In genomic region chr11:34516971-34517370, GRCm38 (mm10) we compare ENCODE assay signal across 20 mouse cellular contexts.
DNase-seq lines count a peak whose midpoint lies in the region; ATAC-seq and TF ChIP-seq lines count a peak whose summit lies in the region.
"Had no signal": no experiment of that assay in that cellular context is flagged by ENCODE, and none has a peak within 500 bp of the region (broad histone marks: within the 10 kb centered on the region; RNA-seq: fewer than 3 reads in every experiment).

No protein-coding gene starts in this region.

- no peak for TF ChIP-seq POLR2A in brain, embryonic 14.5 days (IDR thresholded peaks at IDR 0.05; ENCODE audit: borderline replicate concordance, extremely low read depth, insufficient read depth, insufficient read length, poor library complexity, severe bottlenecking)

- DNase-seq in forebrain, embryonic 14.5 days (ENCODE audit: low spot score), result peak; percentile 51
- DNase-seq in hindbrain, postnatal 0 days (ENCODE audit: low spot score), result peak; percentile 48
- DNase-seq in midbrain, embryonic 14.5 days, result peak; percentile 37
- DNase-seq in midbrain, embryonic 10.5 days (ENCODE audit: low spot score), result no peak
- peak; percentile 70 for DNase-seq in brain, embryonic 14.5 days (ENCODE audit: low read depth)
- DNase-seq: adrenal gland, adult 8-10 months; adrenal gland, postnatal 14 days; adrenal gland, postnatal 36 days; cerebellum, adult 11-12 months; cerebellum, adult 2 months; cerebellum, adult 9-10 months; cerebellum, postnatal 25 days; forebrain, postnatal 0 days had no signal

- no peak overlapping the region for H3K4me3 ChIP-seq in forebrain, embryonic 14.5 days (ENCODE audit: low read depth, low read length)
- no peak overlapping the region for H3K4me3 ChIP-seq in forebrain, embryonic 16.5 days (replicated peaks; ENCODE audit: low read length)
- no peak overlapping the region for H3K4me3 ChIP-seq in hindbrain, postnatal 0 days (ENCODE audit: low read length)
- no peak overlapping the region for H3K4me3 ChIP-seq in hindbrain, embryonic 12.5 days
- no peak overlapping the region for H3K4me3 ChIP-seq in midbrain, embryonic 14.5 days (replicated peaks; ENCODE audit: low read depth, low read length)
- H3K4me3 ChIP-seq in midbrain, embryonic 10.5 days, result no peak overlapping the region
- H3K4me3 ChIP-seq: embryonic facial prominence, embryonic 13.5 days; forebrain, embryonic 13.5 days had no signal

- no peak overlapping the region for H3K9ac ChIP-seq in forebrain, embryonic 14.5 days (ENCODE audit: low read length)
- H3K9ac ChIP-seq in forebrain, embryonic 16.5 days (replicated peaks; ENCODE audit: low read depth, low read length), result no peak overlapping the region
- H3K9ac ChIP-seq in hindbrain, postnatal 0 days (replicated peaks; ENCODE audit: low read length), result no peak overlapping the region
- no peak overlapping the region for H3K9ac ChIP-seq in hindbrain, embryonic 12.5 days
- H3K9ac ChIP-seq in midbrain, embryonic 14.5 days (replicated peaks; ENCODE audit: low read length), result no peak overlapping the region
- H3K9ac ChIP-seq: embryonic facial prominence, embryonic 13.5 days; forebrain, embryonic 13.5 days; forebrain, postnatal 0 days had no signal

- no peaks in the 10 kb centered on the region for H3K4me1 ChIP-seq in forebrain, embryonic 14.5 days (ENCODE audit: control insufficient read depth, insufficient read depth, low read length)
- H3K4me1 ChIP-seq in forebrain, embryonic 16.5 days (replicated peaks; ENCODE audit: control insufficient read depth, insufficient read depth, low read length), result no peaks in the 10 kb centered on the region
- no peaks in the 10 kb centered on the region for H3K4me1 ChIP-seq in hindbrain, postnatal 0 days (ENCODE audit: insufficient read depth, low read length)
- 0 out of 2 replicates have a peak, but pooled peaks cover 3% of the 10 kb centered on the region for H3K4me1 ChIP-seq in hindbrain, embryonic 12.5 days
- no peaks in the 10 kb centered on the region for H3K4me1 ChIP-seq in midbrain, embryonic 14.5 days (ENCODE audit: control insufficient read depth, insufficient read depth, low read length)
- no peaks in the 10 kb centered on the region for H3K4me1 ChIP-seq in midbrain, embryonic 10.5 days

- no peak overlapping the region for H3K27ac ChIP-seq in forebrain, embryonic 14.5 days (ENCODE audit: low read depth, low read length)
- H3K27ac ChIP-seq in forebrain, embryonic 16.5 days (ENCODE audit: low read length), result no peak overlapping the region
- H3K27ac ChIP-seq in hindbrain, postnatal 0 days, result no peak overlapping the region
- H3K27ac ChIP-seq in hindbrain, embryonic 12.5 days, result no peak overlapping the region
- H3K27ac ChIP-seq in midbrain, embryonic 14.5 days (replicated peaks; ENCODE audit: low read depth, low read length), result no peak overlapping the region
- no peak overlapping the region for H3K27ac ChIP-seq in midbrain, embryonic 10.5 days (replicated peaks)
- H3K27ac ChIP-seq: embryonic facial prominence, embryonic 13.5 days; forebrain, embryonic 13.5 days had no signal

- WGBS in forebrain, embryonic 14.5 days, result 12% methylated on average over 2 of the region's 2 CpGs
- 11% methylated on average over 2 of the region's 2 CpGs for WGBS in forebrain, embryonic 16.5 days
- WGBS in hindbrain, postnatal 0 days, result 28% methylated on average over 2 of the region's 2 CpGs
- 54% methylated on average over 2 of the region's 2 CpGs for whole genome bisulfite sequencing in hindbrain, embryonic 12.5 days
- WGBS in midbrain, embryonic 14.5 days, result 42% methylated on average over 2 of the region's 2 CpGs
- WGBS in midbrain, embryonic 10.5 days, result 70% methylated on average over 2 of the region's 2 CpGs

- TF ChIP-seq CTCF in hindbrain, postnatal 0 days (IDR thresholded peaks at IDR 0.05; ENCODE audit: low read depth), result no peak
- no peak for TF ChIP-seq CTCF in brain, embryonic 14.5 days (IDR thresholded peaks at IDR 0.05; ENCODE audit: borderline replicate concordance, extremely low read depth, insufficient read depth, insufficient read length)

- no peak for ATAC-seq in forebrain, embryonic 14.5 days
- no peak for ATAC-seq in forebrain, embryonic 16.5 days
- no peak for ATAC-seq in hindbrain, postnatal 0 days
- no peak for ATAC-seq in hindbrain, embryonic 12.5 days (ENCODE audit: low FRiP score)
- no peak for ATAC-seq in midbrain, embryonic 14.5 days (ENCODE audit: low FRiP score, low TSS enrichment)
- ATAC-seq in cerebellum, adult (ENCODE audit: insufficient number of reproducible peaks, low FRiP score, low TSS enrichment), result no peak
- ATAC-seq: activated CD4-positive, CD25-positive, alpha-beta regulatory T cell, adult 4 months; forebrain, embryonic 13.5 days; forebrain, postnatal 0 days; Patski had no signal

- no peak overlapping the region for H3K4me2 ChIP-seq in forebrain, embryonic 14.5 days (ENCODE audit: low read length)
- H3K4me2 ChIP-seq in forebrain, embryonic 16.5 days (ENCODE audit: low read length), result no peak overlapping the region
- no peak overlapping the region for H3K4me2 ChIP-seq in hindbrain, postnatal 0 days (ENCODE audit: low read depth, low read length)
- no peak overlapping the region for H3K4me2 ChIP-seq in hindbrain, embryonic 12.5 days (replicated peaks)
- H3K4me2 ChIP-seq in midbrain, embryonic 14.5 days (ENCODE audit: low read length), result no peak overlapping the region
- H3K4me2 ChIP-seq: embryonic facial prominence, embryonic 13.5 days; forebrain, embryonic 13.5 days had no signal

- H3K9me3 ChIP-seq in forebrain, embryonic 14.5 days (replicated peaks; ENCODE audit: control insufficient read depth, low read length), result no peaks in the 10 kb centered on the region
- no peaks in the 10 kb centered on the region for H3K9me3 ChIP-seq in forebrain, embryonic 16.5 days (ENCODE audit: control insufficient read depth, low read length)
- no peaks in the 10 kb centered on the region for H3K9me3 ChIP-seq in hindbrain, postnatal 0 days (ENCODE audit: low read length)
- no peaks in the 10 kb centered on the region for H3K9me3 ChIP-seq in hindbrain, embryonic 12.5 days (replicated peaks)
- H3K9me3 ChIP-seq in midbrain, embryonic 14.5 days (ENCODE audit: control insufficient read depth, low read length), result no peaks in the 10 kb centered on the region
- H3K9me3 ChIP-seq in midbrain, embryonic 10.5 days (replicated peaks), result no peaks in the 10 kb centered on the region
- H3K9me3 ChIP-seq: embryonic facial prominence, embryonic 13.5 days; forebrain, embryonic 13.5 days had no signal

- no peaks in the 10 kb centered on the region for H3K36me3 ChIP-seq in forebrain, embryonic 14.5 days (ENCODE audit: control insufficient read depth, insufficient read depth, low read length)
- H3K36me3 ChIP-seq in forebrain, embryonic 16.5 days (ENCODE audit: control insufficient read depth, insufficient read depth), result no peaks in the 10 kb centered on the region
- no peaks in the 10 kb centered on the region for H3K36me3 ChIP-seq in hindbrain, postnatal 0 days (ENCODE audit: insufficient read depth, low read length)
- no peaks in the 10 kb centered on the region for H3K36me3 ChIP-seq in hindbrain, embryonic 12.5 days
- no peaks in the 10 kb centered on the region for H3K36me3 ChIP-seq in midbrain, embryonic 14.5 days (ENCODE audit: control insufficient read depth, insufficient read depth, low read length)
- H3K36me3 ChIP-seq in midbrain, embryonic 10.5 days, result no peaks in the 10 kb centered on the region
- H3K36me3 ChIP-seq: embryonic facial prominence, embryonic 13.5 days had no signal

- H3K27me3 ChIP-seq in forebrain, embryonic 14.5 days (replicated peaks; ENCODE audit: control insufficient read depth, insufficient read depth, low read length), result no peaks in the 10 kb centered on the region
- no peaks in the 10 kb centered on the region for H3K27me3 ChIP-seq in forebrain, embryonic 16.5 days (replicated peaks; ENCODE audit: control insufficient read depth, insufficient read depth, low read length)
- H3K27me3 ChIP-seq in hindbrain, postnatal 0 days (ENCODE audit: insufficient read depth, low read length), result no peaks in the 10 kb centered on the region
- no peaks in the 10 kb centered on the region for H3K27me3 ChIP-seq in hindbrain, embryonic 12.5 days
- H3K27me3 ChIP-seq in midbrain, embryonic 14.5 days (ENCODE audit: control insufficient read depth, insufficient read depth, low read length), result no peaks in the 10 kb centered on the region
- H3K27me3 ChIP-seq in midbrain, embryonic 10.5 days (ENCODE audit: low read depth, poor library complexity, severe bottlenecking), result no peaks in the 10 kb centered on the region
- H3K27me3 ChIP-seq: embryonic facial prominence, embryonic 13.5 days; forebrain, embryonic 13.5 days; Patski had no signal
